Mouse (Mus musculus) liver, postnatal 0 days (tissue): Measurements from ENCODE around the gene Tal1.

ENCODE experiments used
- CTCF ChIP-seq: sonication (generic); IDR thresholded peaks from 2 replicates; pipeline ENCODE4 v1.5.1; 2016; ENCODE audit warnings: antibody characterized with exemption, low read depth
- EP300 ChIP-seq: IDR thresholded peaks from 2 replicates; pipeline ENCODE4 v1.6.1; 2016; ENCODE audit warnings: antibody characterized with exemption, low read depth, mild to moderate bottlenecking

DNA sequence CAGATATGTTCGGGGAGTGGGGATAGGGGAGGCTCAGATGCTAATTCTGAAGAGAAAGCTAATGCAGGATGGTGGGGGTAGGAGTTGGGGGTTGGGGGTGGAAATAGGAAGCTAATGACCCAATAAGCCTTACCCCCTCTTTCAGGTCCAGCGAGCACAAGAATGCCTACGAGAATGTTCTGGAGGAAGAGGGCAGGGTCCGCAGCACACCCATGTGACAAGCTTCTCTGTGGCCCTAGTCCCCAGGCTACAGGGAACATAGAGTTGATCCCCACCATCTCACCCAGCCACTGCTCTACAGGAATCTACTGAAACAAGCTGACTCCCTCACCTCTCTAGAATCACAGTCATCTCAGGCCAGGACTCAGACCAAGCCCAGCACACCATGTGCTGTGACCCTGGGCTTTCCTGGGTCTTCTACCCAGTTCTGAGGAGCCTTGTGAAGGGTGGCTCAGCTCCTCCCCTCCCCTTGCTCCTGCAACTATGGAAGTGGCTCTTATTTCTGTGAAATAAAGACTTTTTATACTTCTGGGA, 37.2 kb downstream of the Tal1 start:
- no peak for TF ChIP-seq EP300
- no peak for TF ChIP-seq CTCF
